Mouse (Mus musculus): ENCODE measurements around the gene Prr15. TPM values are rescaled to one million over a fixed set of nuclear protein-coding genes. Genes with fewer than 3 reads are reported as not detected.

Prr15 gene
- polyA plus RNA-seq, 1 experiment from 2014 or later = 1.1 TPM

GRCm38 (mm10) chr6:54305777-54306176 is 19.9 kb upstream of the Prr15 start:
- Histone ChIP-seq H3K27me3 (no peaks in the 10 kb centered on the region), H3K9me3 (no peaks in the 10 kb centered on the region), H3K4me2 (no peak overlapping the region), H3K4me1 (replicated peaks) (no peaks in the 10 kb centered on the region), H3K36me3 (no peaks in the 10 kb centered on the region), H3K9ac (no peak overlapping the region), H3K27ac (no peak overlapping the region), H3K4me3 (no peak overlapping the region)
- WGBS = 89% methylated on average over 1 of the region's 1 CpGs
- ATAC-seq (ENCODE audit: low FRiP score) = no peak

GRCm38 (mm10) chr6:54313071-54313470 is 12.6 kb upstream of the Prr15 start:
- Histone ChIP-seq H3K9ac (no peak overlapping the region), H3K4me1 (replicated peaks) (no peaks in the 10 kb centered on the region), H3K27me3 (no peaks in the 10 kb centered on the region), H3K9me3 (no peaks in the 10 kb centered on the region), H3K4me2 (no peak overlapping the region), H3K27ac (no peak overlapping the region), H3K4me3 (no peak overlapping the region), H3K36me3 (no peaks in the 10 kb centered on the region)
- ATAC-seq (ENCODE audit: low FRiP score) = no peak
- WGBS = 86% methylated on average over 2 of the region's 2 CpGs

DNA sequence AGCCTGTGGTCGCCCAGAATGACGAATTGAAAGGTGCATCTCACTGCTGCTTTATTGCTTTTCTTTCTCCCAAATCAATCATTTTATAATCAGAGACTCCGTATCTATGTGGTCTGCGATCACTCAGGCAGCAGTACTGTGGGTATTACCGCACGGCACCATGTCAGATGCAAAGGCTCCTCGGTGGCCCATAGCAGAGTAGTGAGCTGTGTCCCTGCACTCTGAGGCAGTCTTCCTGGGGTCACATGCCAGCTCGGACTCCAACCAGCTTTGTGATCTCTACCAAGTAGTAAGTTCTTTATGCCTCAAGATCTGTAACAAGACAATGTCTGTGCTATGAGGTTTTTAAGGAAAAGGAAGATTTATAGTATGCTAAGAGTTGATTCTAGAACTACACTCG is 7.0 kb upstream of the Prr15 start:
- H3K4me1 ChIP-seq (replicated peaks) = no peaks in the 10 kb centered on the region
- no peak overlapping the region for H3K4me3 ChIP-seq
- H3K9me3 ChIP-seq = no peaks in the 10 kb centered on the region
- no peak for ATAC-seq (ENCODE audit: low FRiP score)
- H3K4me2 ChIP-seq = no peak overlapping the region
- H3K9ac ChIP-seq = no peak overlapping the region
- WGBS = 79% methylated on average over 9 of the region's 9 CpGs
- H3K27ac ChIP-seq = no peak overlapping the region
- 0 out of 2 replicates have a peak, but pooled peaks cover 8% of the 10 kb centered on the region for H3K27me3 ChIP-seq
- no peaks in the 10 kb centered on the region for H3K36me3 ChIP-seq

DNA sequence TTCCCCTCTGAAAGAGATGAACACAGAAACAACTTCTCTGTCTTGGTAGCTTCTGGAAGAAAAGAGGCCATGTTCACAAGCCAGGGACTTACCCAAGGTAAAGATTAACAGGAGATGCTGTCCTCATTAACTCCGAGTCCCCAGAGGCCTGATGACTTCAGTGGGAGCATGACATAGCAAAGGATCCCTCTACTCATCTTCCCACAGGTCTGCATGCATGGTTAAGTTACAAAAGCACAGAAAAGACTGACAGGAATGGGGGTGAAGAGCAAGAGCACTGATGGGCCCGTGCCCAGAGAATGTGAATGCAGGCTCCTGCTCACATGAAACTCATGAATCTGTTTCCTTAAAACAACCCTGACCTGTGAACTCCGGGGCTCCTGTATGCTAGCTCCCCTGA is 6.4 kb upstream of the Prr15 start:
- H3K4me1 ChIP-seq (replicated peaks) = no peaks in the 10 kb centered on the region
- H3K27ac ChIP-seq = no peak overlapping the region
- WGBS = 70% methylated on average over 3 of the region's 3 CpGs
- H3K27me3 ChIP-seq = peaks cover 12% of the 10 kb centered on the region
- no peak for ATAC-seq (ENCODE audit: low FRiP score)
- no peaks in the 10 kb centered on the region for H3K9me3 ChIP-seq
- no peak overlapping the region for H3K4me3 ChIP-seq
- H3K9ac ChIP-seq = no peak overlapping the region
- no peak overlapping the region for H3K4me2 ChIP-seq
- H3K36me3 ChIP-seq = no peaks in the 10 kb centered on the region

DNA sequence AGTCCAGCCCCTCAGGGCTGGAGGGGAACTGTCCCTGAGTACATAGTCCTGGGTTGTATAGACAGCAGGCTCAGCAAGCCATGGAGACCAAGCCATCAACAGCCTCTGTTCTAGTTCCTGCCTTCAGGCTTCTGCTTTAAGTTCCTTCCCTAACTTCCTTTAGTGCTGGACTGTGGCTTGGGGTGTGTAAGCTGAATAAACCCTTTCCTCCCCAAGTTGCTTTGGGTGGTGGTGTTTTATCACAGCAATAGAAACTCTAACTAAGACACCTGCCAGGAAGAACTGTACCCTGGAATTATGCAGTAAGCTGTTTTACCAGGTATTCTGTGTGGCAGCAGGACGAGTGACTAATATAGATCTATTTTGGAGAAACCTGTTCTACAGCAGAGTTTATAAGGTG is 5.4 kb upstream of the Prr15 start:
- no peak overlapping the region for H3K4me3 ChIP-seq
- peaks cover 22% of the 10 kb centered on the region for H3K27me3 ChIP-seq
- no peaks in the 10 kb centered on the region for H3K9me3 ChIP-seq
- H3K4me1 ChIP-seq (replicated peaks) = no peaks in the 10 kb centered on the region
- no peak overlapping the region for H3K27ac ChIP-seq
- no peaks in the 10 kb centered on the region for H3K36me3 ChIP-seq
- 70% methylated on average over 1 of the region's 1 CpGs for WGBS
- no peak overlapping the region for H3K4me2 ChIP-seq
- H3K9ac ChIP-seq = no peak overlapping the region
- no peak for ATAC-seq (ENCODE audit: low FRiP score)

DNA sequence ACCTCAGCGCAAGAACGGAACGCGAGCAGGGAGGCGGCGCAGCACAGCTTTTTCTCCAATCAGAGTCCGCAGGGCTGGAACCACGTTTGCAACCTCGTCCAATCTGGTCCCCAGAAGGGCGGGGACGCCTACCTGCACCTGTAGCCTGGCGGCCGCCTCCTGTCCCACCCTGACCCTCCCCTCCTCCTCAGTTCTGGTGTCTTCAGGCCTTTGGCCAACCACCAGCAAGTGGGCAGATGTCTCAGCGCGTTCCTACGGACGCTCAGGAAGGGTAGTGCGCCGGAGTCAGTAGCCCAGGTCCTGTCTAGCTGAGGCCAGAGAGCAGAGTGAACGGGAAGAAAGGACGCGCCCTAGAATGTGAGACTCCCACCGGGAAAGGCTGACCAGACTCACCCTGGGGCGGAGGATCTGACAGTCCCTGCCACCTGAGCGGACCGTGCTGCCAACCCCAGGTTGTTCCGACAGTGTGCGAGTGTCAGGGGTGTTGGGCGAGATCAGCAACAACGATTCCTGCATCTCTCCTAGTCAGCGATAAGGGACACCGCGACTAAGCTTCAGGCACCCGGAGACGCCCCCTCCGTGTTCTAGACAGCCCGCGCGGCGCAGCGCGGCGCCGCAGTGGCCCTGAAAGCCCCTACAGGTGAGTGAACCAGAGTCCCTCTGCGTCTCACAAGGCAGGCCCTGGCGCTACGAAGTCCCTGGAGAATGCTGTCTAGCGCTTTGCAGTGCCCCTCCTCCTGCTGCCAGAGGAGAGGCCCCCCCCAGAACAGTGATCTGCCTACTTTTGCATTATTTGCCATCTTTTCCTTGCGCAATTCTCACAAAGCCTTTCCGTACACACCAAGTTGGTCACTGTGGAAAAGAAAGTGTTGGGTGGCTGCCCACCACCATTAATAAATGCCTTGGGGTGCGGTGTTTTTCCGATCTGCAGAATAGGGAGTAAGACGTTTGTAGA is 1.3 kb downstream of the Prr15 start:
- ATAC-seq (ENCODE audit: low FRiP score) = peak; percentile 87
- H3K4me3 ChIP-seq = peak overlapping the region; percentile 49
- H3K9me3 ChIP-seq = no peaks in the 10 kb centered on the region
- H3K4me2 ChIP-seq = peak overlapping the region; percentile 98
- peak overlapping the region; percentile 68 for H3K9ac ChIP-seq
- H3K36me3 ChIP-seq = no peaks in the 10 kb centered on the region
- H3K27me3 ChIP-seq = peaks cover 73% of the 10 kb centered on the region
- H3K27ac ChIP-seq = no peak overlapping the region
- under 1% methylated on average over 53 of the region's 53 CpGs for WGBS
- H3K4me1 ChIP-seq (replicated peaks) = peaks cover 24% of the 10 kb centered on the region

- peak overlapping the region; percentile 98 for H3K4me2 ChIP-seq
- under 1% methylated on average over 28 of the region's 28 CpGs for WGBS
- no peak for ATAC-seq (ENCODE audit: low FRiP score)
- H3K9ac ChIP-seq = peak overlapping the region; percentile 68
- peaks cover 30% of the 10 kb centered on the region for H3K4me1 ChIP-seq (replicated peaks)
- no peaks in the 10 kb centered on the region for H3K36me3 ChIP-seq
- H3K27ac ChIP-seq = no peak overlapping the region
- H3K9me3 ChIP-seq = no peaks in the 10 kb centered on the region
- peak overlapping the region; percentile 49 for H3K4me3 ChIP-seq
- peaks cover 72% of the 10 kb centered on the region for H3K27me3 ChIP-seq
Measured at GRCm38 (mm10) chr6:54327626-54328003, 2.0 kb downstream of the Prr15 start.

GRCm38 (mm10) chr6:54328783-54329182 is 3.1 kb downstream of the Prr15 start:
- H3K4me1 ChIP-seq (replicated peaks) = peaks cover 41% of the 10 kb centered on the region
- H3K9ac ChIP-seq = no peak overlapping the region
- H3K9me3 ChIP-seq = no peaks in the 10 kb centered on the region
- peaks cover 65% of the 10 kb centered on the region for H3K27me3 ChIP-seq
- ATAC-seq (ENCODE audit: low FRiP score) = no peak
- no peak overlapping the region for H3K4me3 ChIP-seq
- no peaks in the 10 kb centered on the region for H3K36me3 ChIP-seq
- 98% methylated on average over 5 of the region's 5 CpGs for WGBS
- H3K4me2 ChIP-seq = no peak overlapping the region
- H3K27ac ChIP-seq = no peak overlapping the region

DNA sequence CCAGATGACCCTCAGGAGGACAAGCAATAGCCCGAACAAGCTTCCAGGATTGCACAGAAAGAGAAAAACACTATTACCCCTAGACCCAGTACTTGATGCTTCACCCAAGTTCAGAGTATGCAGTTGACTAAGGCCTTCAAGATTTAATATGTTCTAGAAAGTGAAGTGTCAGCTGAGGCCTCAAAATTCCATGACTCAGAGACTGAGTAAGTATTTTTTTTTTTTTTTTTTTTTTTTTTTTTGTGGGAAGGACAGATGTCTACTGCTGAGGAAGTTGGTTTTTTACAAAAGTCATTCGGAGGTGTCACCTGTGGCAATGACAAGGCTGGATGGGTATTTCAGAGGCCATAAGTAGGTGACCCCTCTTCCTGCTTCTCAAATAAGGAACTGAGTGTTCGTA is 4.0 kb downstream of the Prr15 start:
- Histone ChIP-seq H3K27ac (no peak overlapping the region), H3K36me3 (no peaks in the 10 kb centered on the region), H3K4me1 (replicated peaks) (peaks cover 45% of the 10 kb centered on the region), H3K9ac (no peak overlapping the region), H3K9me3 (no peaks in the 10 kb centered on the region), H3K27me3 (peaks cover 57% of the 10 kb centered on the region), H3K4me3 (no peak overlapping the region), H3K4me2 (no peak overlapping the region)
- ATAC-seq (ENCODE audit: low FRiP score) = no peak
- 87% methylated on average over 3 of the region's 3 CpGs for WGBS

DNA sequence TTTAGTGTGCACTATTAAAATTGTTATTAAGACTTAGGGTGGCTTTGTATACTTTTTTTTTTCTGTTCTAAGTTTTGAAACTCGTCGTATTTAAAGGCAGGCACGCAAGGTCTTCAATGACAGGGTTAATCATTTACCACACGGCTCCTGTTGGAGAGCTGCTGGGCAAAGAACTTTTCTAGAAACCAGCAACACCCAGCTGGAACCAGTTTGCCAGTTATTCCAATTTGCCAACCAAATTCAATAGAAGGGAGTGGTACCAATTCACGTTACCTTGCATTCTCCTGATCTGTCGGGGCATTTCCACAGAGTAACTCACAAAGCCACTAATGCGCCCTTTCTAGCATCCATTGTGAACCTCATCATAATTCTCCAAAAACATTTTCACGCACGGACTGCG is 4.5 kb downstream of the Prr15 start:
- ATAC-seq (ENCODE audit: low FRiP score) = no peak
- Histone ChIP-seq H3K4me3 (no peak overlapping the region), H3K27me3 (peaks cover 52% of the 10 kb centered on the region), H3K9ac (no peak overlapping the region), H3K27ac (no peak overlapping the region), H3K4me2 (no peak overlapping the region), H3K36me3 (no peaks in the 10 kb centered on the region), H3K9me3 (no peaks in the 10 kb centered on the region), H3K4me1 (replicated peaks) (peaks cover 45% of the 10 kb centered on the region)
- 55% methylated on average over 10 of the region's 10 CpGs for WGBS

DNA sequence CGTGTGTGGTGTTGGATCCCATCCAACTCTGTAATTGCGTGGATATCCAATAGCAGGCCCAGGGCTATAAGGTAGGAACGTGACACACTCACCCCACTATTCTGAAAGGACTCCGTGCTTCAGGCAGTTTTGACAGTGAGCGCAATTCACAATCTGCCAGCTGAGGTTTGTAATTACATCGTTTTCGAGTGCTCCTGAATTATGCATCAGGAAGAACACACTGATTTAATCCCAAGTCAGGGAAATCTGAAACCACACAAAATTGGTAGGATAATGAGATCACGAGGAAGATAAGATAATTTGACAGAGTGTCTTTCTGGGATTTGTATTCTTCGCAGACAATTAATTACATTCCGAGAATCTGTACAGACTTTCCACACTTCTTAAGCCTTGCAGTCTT is 6.1 kb downstream of the Prr15 start:
- no peaks in the 10 kb centered on the region for H3K36me3 ChIP-seq
- ATAC-seq (ENCODE audit: low FRiP score) = peak; percentile 81
- H3K9ac ChIP-seq = no peak overlapping the region
- whole genome bisulfite sequencing = 20% methylated on average over 10 of the region's 10 CpGs
- H3K4me2 ChIP-seq = no peak overlapping the region
- H3K9me3 ChIP-seq = no peaks in the 10 kb centered on the region
- peaks cover 36% of the 10 kb centered on the region for H3K27me3 ChIP-seq
- no peak overlapping the region for H3K27ac ChIP-seq
- H3K4me1 ChIP-seq (replicated peaks) = peaks cover 37% of the 10 kb centered on the region
- no peak overlapping the region for H3K4me3 ChIP-seq

DNA sequence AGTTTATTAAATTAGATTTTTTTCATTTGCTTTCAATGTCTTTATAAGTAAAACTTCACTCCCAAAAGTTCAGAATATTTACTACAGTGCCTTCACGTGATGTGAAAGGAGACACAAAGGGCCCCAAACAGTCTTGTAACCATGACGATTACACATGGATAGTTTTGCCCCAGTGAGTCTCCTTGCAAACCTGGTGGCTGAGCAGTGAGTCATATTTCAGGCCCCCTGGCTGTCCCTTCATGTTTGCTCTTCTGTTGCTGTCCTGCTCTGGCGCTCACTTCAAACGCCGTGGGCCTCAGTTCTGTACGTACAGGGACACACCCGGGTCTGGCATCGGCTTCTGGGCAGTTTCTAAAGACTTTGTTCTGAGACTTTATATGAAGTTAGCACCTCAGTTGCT is 6.6 kb downstream of the Prr15 start:
- no peak for ATAC-seq (ENCODE audit: low FRiP score)
- H3K36me3 ChIP-seq = no peaks in the 10 kb centered on the region
- peaks cover 32% of the 10 kb centered on the region for H3K4me1 ChIP-seq (replicated peaks)
- H3K9ac ChIP-seq = no peak overlapping the region
- H3K27ac ChIP-seq = peak overlapping the region; percentile 50; the same call in 1 of the 2 replicates
- H3K27me3 ChIP-seq = peaks cover 31% of the 10 kb centered on the region
- no peaks in the 10 kb centered on the region for H3K9me3 ChIP-seq
- no peak overlapping the region for H3K4me2 ChIP-seq
- WGBS = 33% methylated on average over 8 of the region's 8 CpGs
- H3K4me3 ChIP-seq = no peak overlapping the region

DNA sequence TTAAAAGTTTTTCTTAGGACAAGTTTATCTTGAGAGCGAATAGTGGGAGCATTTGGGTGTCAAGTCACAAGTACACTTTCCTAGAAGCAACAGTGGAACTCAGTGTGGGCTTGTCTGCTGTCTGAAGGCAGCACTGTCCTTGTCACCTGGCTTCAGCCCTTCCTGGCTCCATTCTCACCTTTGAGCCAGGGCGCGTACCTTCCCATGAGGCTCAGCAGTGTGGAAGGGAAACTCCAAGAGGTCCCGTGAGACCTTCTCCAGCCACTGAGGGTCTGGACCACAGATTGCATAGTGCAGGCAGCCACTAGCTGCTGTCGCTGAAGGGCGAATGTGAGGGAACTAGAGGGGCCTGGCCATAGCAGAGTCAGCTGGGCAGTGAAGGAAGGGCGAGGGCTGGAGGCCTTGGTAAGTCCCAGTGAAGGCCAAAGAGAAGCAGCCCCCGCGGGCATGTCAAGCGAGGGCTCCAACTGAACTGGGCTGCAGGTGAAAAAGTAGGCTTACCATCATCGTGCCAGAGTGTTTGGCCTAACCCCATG is 7.5 kb downstream of the Prr15 start:
- no peak overlapping the region for H3K9ac ChIP-seq
- no peak overlapping the region for H3K4me3 ChIP-seq
- 60% methylated on average over 11 of the region's 11 CpGs for WGBS
- H3K4me1 ChIP-seq (replicated peaks) = peaks cover 28% of the 10 kb centered on the region
- no peaks in the 10 kb centered on the region for H3K9me3 ChIP-seq
- no peak for ATAC-seq (ENCODE audit: low FRiP score)
- no peak overlapping the region for H3K4me2 ChIP-seq
- no peak overlapping the region for H3K27ac ChIP-seq
- H3K27me3 ChIP-seq = peaks cover 21% of the 10 kb centered on the region
- no peaks in the 10 kb centered on the region for H3K36me3 ChIP-seq
